Mouse (Mus musculus) v-Abl transformed pro-B cells (cell line): ENCODE results near the gene Vps50.
"Not testable (repeated sequence)": the region's sequence is repeated elsewhere in the genome, so short reads cannot be mapped to it uniquely, and the experiment has no call there.

Source experiments
- in situ Hi-C, 2 experiments: fragments of 400-800 bp; cut with MboI; formaldehyde crosslinking; loops; one replicate each; pipeline ENCODE4 v1.15.1; 2025; ENCODE audit not compliant: unreplicated experiment in 2 of 2

Gene Vps50

GRCm38 (mm10) chr6:3512611-3513010 lies 14.4 kb downstream of the Vps50 start:
- in situ Hi-C loops = loop anchor here (5.0 to 25.0 kb wide), 6 partner anchors 575 to 1885 kb away; partner anchors contain the start of genes Asb4 (in 1 of the 2) and Bet1 (in 1 of the 2)

- in situ Hi-C loops = no loop called here
Observed at GRCm38 (mm10) chr6:3528198-3528597, 30.0 kb downstream of the Vps50 start.

- in situ Hi-C loops = no loop called here
Observed at GRCm38 (mm10) chr6:3531445-3531844, 33.3 kb downstream of the Vps50 start.

- in situ Hi-C loops = no loop called here
Observed at GRCm38 (mm10) chr6:3536048-3536447, 37.9 kb downstream of the Vps50 start.

DNA sequence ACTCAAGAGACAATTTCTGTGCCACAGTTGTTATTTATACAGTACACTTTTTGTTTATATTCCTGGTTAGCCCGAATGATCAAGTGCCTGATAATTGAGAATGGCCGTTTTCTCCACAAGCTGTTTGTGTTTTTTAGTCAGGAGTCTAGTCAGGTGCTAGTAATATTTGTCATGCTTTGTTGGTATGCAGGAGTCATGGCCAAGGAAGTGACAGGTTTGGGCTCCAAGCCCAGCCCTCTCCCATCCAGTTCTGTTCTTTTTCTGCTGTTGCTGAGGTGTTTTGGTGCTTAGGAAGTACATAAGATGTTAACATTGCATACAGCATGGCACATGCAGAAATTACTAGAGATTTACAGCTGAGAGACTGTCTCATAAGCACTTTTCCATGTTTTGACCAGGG lies 41.3 kb downstream of the Vps50 start:
- in situ Hi-C loops = no loop called here

GRCm38 (mm10) chr6:3543862-3544261 lies 45.7 kb downstream of the Vps50 start:
- in situ Hi-C loops = no loop called here

GRCm38 (mm10) chr6:3544970-3545369 lies 46.8 kb downstream of the Vps50 start:
- in situ Hi-C loops = no loop called here

DNA sequence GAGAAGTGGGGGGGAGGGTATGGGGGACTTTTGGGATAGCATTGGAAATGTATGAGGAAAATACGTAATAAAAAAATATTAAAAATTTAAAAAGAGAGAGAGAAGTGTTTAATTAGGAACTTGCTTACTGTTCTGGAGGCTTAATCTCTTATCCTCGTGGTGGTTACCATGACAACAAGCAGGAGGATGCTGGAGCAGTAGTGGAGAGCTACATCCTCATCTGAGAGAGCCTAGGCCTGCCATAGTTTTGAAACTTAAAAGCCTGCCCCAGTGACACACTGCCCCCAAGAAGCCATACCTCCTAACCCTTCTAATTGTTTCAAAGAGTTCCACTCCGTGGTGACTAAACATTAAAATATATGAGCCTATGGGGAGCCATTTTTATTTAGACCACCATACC lies 50.8 kb downstream of the Vps50 start:
- in situ Hi-C loops = no loop called here

DNA sequence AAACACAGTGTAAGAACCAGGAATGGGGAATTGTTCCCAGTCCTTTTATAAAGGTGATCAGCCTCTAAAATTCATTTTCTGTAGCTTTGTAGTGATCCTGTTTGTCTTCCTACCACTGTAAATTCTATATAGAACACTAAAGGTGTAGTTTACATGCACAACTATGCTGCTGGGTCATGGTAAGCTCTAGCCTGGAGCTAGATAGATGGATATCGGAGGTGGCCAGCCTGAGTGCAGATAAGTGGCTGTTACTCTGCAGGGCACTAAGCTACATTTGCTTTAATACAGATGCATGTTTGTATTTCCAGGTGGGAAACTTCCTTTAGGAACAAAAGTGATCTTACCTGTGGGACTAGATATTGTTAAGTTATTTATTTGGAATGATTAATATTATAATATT lies 51.8 kb downstream of the Vps50 start:
- in situ Hi-C loops = no loop called here

GRCm38 (mm10) chr6:3552681-3553080 lies 54.5 kb downstream of the Vps50 start:
- in situ Hi-C loops = not testable (repeated sequence)

DNA sequence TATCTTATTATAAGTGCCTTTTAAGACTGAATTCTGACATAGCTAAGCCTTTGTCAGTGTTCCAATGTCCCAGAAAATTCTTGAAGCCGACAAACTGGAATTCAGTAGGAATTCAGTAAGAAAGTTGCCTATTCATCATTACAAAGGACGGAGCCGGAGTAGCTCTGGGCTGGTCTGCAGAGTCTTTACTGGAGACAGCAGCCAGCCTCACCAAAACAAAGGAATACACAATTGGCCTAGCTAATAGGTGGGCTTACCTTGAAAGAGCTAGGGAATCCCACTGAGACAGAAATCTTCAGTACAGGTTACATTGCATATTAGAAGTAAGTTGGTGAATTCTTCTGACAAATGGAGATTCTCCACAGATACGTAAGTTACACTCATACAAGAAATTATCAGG lies 59.0 kb downstream of the Vps50 start:
- in situ Hi-C loops = no loop called here

DNA sequence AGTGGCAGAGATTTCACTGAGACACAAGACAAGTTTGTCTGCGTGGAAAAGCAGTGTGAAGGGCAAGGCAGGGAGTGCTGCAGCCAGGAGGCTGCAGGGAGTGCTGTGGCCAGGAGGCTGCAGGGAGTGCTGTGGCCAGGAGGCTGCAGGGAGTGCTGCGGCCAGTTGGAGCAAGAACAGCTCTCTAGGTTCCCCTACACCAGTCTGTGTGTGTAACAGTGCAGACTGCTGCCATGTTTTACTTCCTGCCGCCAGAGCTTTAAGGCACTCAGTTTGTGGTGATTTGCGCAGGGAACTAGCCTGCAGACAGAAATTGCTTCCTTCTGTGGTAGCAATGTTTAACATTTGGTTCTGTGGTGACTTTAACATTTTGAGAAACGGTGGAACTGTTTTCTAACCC lies 61.8 kb downstream of the Vps50 start:
- in situ Hi-C loops = no loop called here

- in situ Hi-C loops = no loop called here
Observed at GRCm38 (mm10) chr6:3562301-3562700, 64.1 kb downstream of the Vps50 start.

GRCm38 (mm10) chr6:3564118-3564517 lies 65.9 kb downstream of the Vps50 start:
- in situ Hi-C loops = not testable (repeated sequence)

GRCm38 (mm10) chr6:3565005-3565404 lies 66.8 kb downstream of the Vps50 start:
- in situ Hi-C loops = no loop called here

DNA sequence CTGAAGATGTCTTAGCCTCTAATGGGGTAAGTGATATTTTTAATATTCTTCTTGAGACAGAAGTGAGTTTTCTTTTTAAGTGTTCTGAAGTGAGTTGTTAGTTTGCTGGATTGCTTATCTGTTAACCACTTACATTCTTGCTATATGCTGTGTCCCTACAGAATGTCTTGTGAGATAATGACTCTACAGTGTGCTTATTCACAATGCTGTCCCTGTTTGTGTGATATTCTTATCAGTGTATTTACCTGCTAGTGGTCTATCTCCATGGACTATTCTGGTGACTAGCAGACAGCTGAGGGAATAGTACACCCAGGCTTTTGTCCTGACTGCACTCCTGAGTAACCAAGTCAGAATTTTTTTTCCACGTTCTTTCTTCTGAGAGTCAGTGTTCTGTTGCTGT lies 67.5 kb downstream of the Vps50 start:
- in situ Hi-C loops = no loop called here

DNA sequence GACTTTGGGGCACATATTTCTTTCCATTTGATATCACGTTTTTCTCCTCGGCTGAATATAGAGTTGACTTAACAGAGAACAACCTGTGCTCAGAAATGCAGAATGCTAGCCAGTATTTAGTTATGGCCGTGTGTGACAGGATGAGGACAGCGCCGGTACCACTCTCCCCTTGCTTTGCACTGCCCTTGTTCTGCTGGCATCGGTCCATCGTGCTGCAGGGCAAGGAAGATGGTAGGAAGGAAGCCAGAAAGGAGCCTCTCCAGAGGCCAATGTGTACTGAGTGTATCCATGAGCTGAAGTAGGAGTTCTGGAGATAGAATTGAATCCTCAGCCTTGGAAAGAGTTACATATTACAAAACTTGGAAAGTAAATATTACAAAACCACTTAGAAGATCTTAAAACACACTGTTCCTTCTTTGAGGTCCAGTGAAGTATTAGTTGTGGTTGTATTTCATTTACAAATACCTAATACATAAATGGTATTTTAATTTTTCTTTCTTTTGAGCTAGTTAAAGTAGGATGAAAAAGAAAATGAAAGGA lies 69.0 kb downstream of the Vps50 start:
- in situ Hi-C loops = no loop called here

- in situ Hi-C loops = no loop called here
Observed at GRCm38 (mm10) chr6:3572221-3572815, 74.1 kb downstream of the Vps50 start.

DNA sequence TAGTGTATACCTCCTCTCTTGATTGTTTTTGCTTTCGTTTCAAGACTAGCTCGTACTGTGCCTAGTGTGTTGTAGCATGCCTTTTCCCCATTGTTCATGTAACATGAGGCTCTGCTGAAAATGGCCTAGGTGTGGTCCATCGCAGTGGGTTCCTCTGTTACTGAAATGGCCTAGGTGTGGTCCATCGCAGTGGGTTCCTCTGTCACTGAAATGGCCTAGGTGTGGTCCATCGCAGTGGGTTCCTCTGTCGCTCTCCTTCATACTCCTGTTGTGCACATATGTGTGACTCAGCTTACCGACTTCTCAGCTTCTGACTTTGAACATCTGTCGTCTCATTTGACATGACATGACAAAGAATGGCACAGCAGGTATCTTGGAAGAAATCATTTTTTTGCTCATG lies 75.6 kb downstream of the Vps50 start:
- in situ Hi-C loops = no loop called here

- in situ Hi-C loops = no loop called here
Observed at GRCm38 (mm10) chr6:3585402-3585801, 87.2 kb downstream of the Vps50 start.

DNA sequence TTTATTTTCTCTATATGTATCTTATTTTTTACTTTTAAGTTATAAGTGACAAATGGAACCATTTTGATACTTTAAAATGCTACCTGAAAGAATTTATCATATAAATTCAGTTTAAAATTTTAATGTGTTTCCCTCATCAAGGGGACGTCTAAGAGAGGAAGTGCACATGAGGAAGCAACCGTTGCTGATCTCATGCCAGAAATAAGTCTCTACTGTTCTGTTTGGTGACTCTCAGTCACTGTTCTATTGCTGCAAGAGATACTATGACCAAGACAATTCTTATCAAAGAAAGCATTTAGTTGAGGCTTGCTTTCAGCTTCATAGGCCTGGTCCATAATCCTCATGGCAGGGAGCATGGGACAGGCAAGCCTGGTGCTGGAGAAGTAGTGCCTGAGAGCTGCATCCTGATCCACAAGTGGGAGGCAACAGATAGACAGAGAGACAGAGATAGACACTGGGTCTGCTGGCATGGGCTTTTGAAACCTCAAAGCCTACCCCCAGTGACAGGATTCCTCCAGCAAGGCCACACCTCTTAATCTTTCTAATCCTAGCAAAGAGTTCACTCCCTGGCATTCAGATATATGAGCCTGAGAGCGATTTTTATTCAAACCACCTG lies 92.2 kb downstream of the Vps50 start:
- in situ Hi-C loops = no loop called here

- in situ Hi-C loops = no loop called here
Observed at GRCm38 (mm10) chr6:3594246-3594645, 96.1 kb downstream of the Vps50 start.
